Mouse (Mus musculus): Measurements from ENCODE around the gene Ccs.
"Not testable (repeated sequence)": the region's sequence is repeated elsewhere in the genome, so short reads cannot be mapped to it uniquely, and the experiment has no call there.

Ccs gene

DNA sequence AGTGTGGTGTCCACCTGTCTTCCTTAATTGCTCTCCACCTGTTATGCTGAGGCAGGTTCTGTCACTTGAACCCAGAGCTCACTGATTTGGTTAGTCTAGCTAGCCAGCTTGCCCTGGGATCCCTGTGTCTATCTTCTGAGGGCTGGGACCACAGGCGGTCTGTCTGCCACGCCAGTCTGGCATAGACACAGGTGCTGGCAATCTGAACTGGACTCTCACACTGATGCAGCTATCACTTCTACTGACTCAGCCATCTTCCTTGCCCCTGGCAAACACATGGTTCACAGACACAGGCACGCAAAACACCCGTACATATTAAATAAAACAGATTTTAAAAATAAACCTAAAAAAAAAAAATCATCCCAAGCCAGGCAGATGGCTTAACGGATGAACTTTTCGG, 2.1 kb downstream of the Ccs start:
- no peak for DNase-seq (ENCODE audit: low read depth in 2 of 2, low spot score in 2 of 2)

GRCm38 (mm10) chr19:4836096-4836495, 3.0 kb downstream of the Ccs start:
- no peak for DNase-seq (ENCODE audit: low read depth in 2 of 2, low spot score in 2 of 2)

- DNase-seq (ENCODE audit: low read depth in 2 of 2, low spot score in 2 of 2) = no peak
Observed at GRCm38 (mm10) chr19:4833977-4834376, 5.2 kb downstream of the Ccs start.

GRCm38 (mm10) chr19:4829156-4829555, 10.0 kb downstream of the Ccs start:
- no peak for DNase-seq (ENCODE audit: low read depth in 2 of 2, low spot score in 2 of 2)

DNA sequence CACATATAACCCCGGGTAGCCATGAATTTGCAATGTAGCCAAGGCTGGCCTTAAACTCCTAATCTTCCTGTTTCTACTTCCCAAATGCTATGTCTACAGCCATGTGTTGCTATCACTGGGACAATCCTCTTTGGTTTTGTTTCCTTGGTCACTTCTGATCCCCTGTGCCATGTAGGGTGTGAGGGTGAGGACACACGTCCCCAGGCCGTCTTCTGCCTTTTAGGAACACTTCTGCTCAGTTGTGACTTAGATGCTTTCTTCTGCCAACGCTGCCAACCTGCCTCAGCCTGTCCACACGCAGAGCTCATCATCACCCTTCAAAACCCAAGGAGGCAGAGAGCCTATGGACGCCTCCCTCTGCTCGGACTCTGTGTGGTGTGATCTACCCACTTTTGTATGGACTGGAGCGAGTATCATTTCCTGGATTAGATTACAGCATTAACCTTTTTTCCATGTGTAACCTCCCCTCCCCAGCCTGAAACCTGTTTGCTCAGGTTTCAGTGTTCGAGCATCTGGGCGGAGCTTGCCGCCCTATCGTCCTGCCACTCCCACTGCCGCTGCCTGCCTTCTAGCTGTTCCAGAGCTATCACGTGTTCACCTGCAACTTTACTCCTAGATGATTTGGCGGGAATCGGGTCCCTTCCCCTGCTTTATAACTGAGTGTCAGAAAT, 10.6 kb downstream of the Ccs start:
- DNase-seq (ENCODE audit: low read depth in 2 of 2, low spot score in 2 of 2) = no peak

- no peak for DNase-seq (ENCODE audit: low read depth in 2 of 2, low spot score in 2 of 2)
Observed at GRCm38 (mm10) chr19:4820678-4821303, 18.3 kb downstream of the Ccs start.

DNA sequence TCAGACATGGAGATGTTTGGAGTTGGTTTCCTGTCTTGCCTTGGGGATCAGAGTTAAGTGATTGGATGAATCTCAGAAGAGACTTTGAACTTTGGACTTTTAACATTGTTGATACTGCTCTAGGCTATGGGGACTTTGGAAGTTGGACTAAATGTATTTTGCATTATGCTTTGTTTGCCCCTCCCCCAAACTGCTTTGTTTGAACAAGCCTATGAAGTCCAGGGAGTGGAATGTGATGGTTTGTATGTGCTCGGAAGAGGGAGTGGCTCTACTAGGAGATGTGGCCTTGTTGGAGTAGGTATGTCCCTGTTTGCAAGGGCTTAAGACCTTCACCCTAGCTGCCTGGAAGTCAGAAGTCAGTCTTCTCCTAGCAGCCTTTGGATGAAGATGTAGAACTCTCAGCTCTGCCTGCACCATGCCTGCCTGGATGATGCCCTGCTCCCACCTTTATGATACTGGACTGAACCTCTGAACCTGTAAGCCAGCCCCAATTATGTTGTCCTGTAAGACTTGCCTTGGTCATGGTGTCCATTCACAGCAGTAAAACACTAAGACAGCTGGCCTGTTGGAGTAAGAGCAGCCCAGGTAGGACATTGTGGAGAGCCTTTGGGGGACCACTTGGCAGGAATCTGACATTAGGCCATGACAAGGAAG, 21.8 kb downstream of the Ccs start:
- no peak for DNase-seq (ENCODE audit: low read depth in 2 of 2, low spot score in 2 of 2)

- peak in 1 of 2 experiments; percentile 43 for DNase-seq (ENCODE audit: low read depth in 2 of 2, low spot score in 2 of 2)
Observed at GRCm38 (mm10) chr19:4813015-4813414, 26.1 kb downstream of the Ccs start.

DNA sequence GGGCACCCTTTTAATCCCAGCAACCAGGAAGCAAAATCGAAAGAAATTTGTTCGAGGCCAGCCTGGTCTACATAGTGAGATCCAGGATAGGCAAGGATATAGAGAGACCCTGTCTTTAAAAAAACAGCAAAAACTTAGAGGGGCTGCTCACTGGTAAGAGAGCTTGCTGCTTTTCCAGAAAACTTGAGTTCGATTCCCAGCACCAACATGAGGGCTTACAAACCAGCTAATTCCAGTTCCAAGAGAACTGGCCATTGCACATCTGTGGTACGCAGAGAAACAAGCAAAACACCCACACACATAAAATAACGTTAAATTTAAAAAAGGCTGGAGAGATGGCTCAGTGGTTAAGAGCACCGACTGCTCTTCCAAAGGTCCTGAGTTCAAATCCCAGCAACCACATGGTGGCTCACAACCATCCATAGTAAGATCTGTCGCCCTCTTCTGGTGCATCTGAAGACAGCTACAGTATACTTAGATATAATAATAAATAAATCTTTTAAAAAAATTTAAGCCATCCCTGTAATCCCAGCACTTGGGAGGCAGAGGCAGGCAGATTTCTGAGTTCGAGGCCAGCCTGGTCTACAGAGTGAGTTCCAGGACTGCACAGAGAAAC, 26.7 kb downstream of the Ccs start:
- DNase-seq (ENCODE audit: low read depth in 2 of 2, low spot score in 2 of 2) = not testable (repeated sequence)

GRCm38 (mm10) chr19:4811909-4812242, 27.3 kb downstream of the Ccs start:
- no peak for DNase-seq (ENCODE audit: low read depth in 2 of 2, low spot score in 2 of 2)

GRCm38 (mm10) chr19:4811063-4811908, 27.8 kb downstream of the Ccs start, which contains the start of the genes Gm21992 and Rbm14:
Gene Gm21992 (minus strand): TSS chr19:4811612.
Gene Rbm14 (minus strand): TSS chr19:4811634.
- DNase-seq (ENCODE audit: low read depth in 2 of 2, low spot score in 2 of 2) = peak; percentile 94 to 95

DNA sequence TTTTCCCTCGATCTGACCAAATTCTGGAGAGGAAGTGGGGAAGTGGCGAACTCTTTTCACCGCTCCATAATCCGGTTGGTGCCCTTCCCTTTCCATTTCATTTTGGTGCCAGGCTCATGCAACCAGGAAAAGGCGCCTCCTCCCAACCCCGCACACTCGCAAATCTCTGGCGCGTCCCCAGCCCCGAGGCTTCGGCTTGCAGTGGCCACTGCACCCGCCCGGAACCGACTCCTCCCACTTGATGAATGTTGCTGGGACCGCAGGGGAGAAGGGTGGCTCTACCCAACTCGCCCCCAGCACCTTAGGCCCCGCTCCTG, 28.4 kb downstream of the Ccs start:
- DNase-seq (ENCODE audit: low read depth in 2 of 2, low spot score in 2 of 2) = no peak

- no peak for DNase-seq (ENCODE audit: low read depth in 2 of 2, low spot score in 2 of 2)
Observed at GRCm38 (mm10) chr19:4810309-4810708, 28.8 kb downstream of the Ccs start.

- no peak for DNase-seq (ENCODE audit: low read depth in 2 of 2, low spot score in 2 of 2)
Observed at GRCm38 (mm10) chr19:4803283-4803682, 35.8 kb downstream of the Ccs start.

GRCm38 (mm10) chr19:4802691-4803091, 36.4 kb downstream of the Ccs start:
- DNase-seq (ENCODE audit: low read depth in 2 of 2, low spot score in 2 of 2) = no peak

DNA sequence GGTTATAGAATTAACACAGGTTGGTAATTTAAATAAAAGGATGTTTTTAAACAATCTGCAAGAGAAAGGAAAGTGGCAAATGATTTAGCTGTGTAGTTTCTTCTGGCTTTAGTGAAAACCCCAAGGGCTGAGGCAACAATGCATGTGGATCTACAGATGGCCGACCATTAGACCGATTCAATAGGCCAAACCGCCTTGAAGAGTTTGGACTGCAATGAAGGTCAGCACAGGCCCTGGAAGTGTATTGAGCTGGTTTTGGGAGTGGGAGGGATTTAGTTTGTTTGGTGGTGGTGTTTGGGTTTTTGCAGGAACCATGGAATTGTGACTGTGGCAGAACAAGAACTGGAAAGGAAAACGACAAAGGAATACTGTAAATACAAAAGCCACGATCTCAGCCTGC, 40.0 kb downstream of the Ccs start:
- DNase-seq (ENCODE audit: low read depth in 2 of 2, low spot score in 2 of 2) = no peak

DNA sequence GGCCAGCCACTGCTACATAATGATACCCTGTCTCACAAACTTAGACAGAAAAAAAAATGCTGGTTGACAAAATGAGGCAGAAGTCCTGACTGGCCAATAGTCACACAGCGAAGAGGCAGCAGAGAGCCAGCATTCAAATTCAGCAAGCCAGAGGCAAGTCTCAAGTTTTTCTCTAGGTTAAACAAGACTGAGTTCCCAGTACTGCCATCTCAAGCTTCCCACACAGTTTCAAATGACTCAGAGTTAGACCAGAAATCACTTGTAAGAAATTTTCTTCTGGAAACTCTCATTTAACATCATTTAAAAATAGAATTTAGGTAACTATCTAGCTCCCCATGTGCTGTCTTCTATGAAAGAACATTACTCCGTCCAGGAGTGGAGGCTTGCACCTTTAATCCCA, 41.3 kb downstream of the Ccs start:
- DNase-seq (ENCODE audit: low read depth in 2 of 2, low spot score in 2 of 2) = no peak

- no peak for DNase-seq (ENCODE audit: low read depth in 2 of 2, low spot score in 2 of 2)
Observed at GRCm38 (mm10) chr19:4795929-4796328, 43.2 kb downstream of the Ccs start.

- DNase-seq (ENCODE audit: low read depth in 2 of 2, low spot score in 2 of 2) = peak; percentile 94
Observed at GRCm38 (mm10) chr19:4793831-4794422, 45.2 kb downstream of the Ccs start, which contains the start of gene Rbm4. Gene Rbm4 (minus strand): TSS chr19:4793901.

DNA sequence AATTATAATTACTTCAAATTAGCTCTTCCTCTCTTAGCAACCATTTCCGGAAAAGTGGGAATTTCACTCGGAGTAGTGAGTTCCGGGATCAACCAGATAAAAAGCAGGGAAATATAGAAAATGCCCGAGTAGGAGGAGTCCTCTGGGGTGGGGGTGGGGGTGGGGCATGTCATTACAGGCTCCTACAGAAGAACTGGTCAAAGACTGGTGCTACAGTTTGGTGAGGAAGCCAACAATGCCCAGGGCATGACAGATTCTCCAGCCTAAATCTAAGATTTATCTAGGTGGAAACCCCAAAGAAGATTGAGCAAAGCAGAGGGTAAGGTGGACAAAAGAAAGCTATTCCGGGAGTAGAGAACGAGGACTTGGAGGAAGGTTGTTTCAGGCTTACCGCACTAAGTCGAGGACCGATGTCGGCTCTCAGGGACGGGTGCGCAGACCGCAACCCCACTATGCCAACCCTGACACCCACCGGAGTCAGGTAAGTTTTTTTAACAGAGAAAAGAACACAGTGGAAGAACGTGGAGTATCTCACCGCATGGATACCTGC, 45.8 kb downstream of the Ccs start:
- no peak for DNase-seq (ENCODE audit: low read depth in 2 of 2, low spot score in 2 of 2)

GRCm38 (mm10) chr19:4786313-4786712, 52.8 kb downstream of the Ccs start:
- no peak for DNase-seq (ENCODE audit: low read depth in 2 of 2, low spot score in 2 of 2)
